Mouse (Mus musculus) CH12.LX (cell line): ENCODE data around the gene Mllt3. TPM values are rescaled to one million over a fixed set of nuclear protein-coding genes. Genes with fewer than 3 reads are reported as not detected.

ENCODE experiments used
- DNase-seq: peaks from one replicate; pipeline ENCODE4 v3.0.0-alpha.2; 2013; ENCODE audit errors: extremely low read depth
- H3K27ac ChIP-seq: 2 replicates; pipeline ENCODE4 v1.5.1; 2012; ENCODE audit warnings: low read depth, mild to moderate bottlenecking, control low read depth, moderate library complexity; ENCODE audit not compliant: insufficient read depth
- H3K27me3 ChIP-seq: replicated peaks from 2 replicates; pipeline ENCODE3; 2012; ENCODE audit warnings: inconsistent platforms
- H3K36me3 ChIP-seq, 2 experiments: replicated peaks in 1 of 2; 2 replicates each; pipeline versions ENCODE3 to v1.6.1; 2012; ENCODE audit warnings: inconsistent platforms in 1 of 2, low read length in 1 of 2, mild to moderate bottlenecking in 1 of 2, mixed read lengths in 1 of 2, moderate library complexity in 1 of 2; ENCODE audit not compliant: control insufficient read depth in 1 of 2, insufficient read depth in 1 of 2
- H3K4me1 ChIP-seq, 2 experiments: 2 replicates each; pipeline ENCODE4 v1.6.1; 2012; ENCODE audit warnings: inconsistent platforms in 1 of 2, moderate library complexity in 1 of 2; ENCODE audit not compliant: insufficient read depth in 2 of 2, control insufficient read depth in 1 of 2
- H3K4me2 ChIP-seq: 2 replicates; pipeline ENCODE4 v1.6.1; 2012; ENCODE audit warnings: low read depth, mild to moderate bottlenecking, control low read depth; ENCODE audit not compliant: poor library complexity, insufficient read depth, severe bottlenecking
- H3K4me3 ChIP-seq, 3 experiments: fragments of 150-350 bp in 1 of 3; sonication (generic) in 1 of 3; replicated peaks in 1 of 3; 2 replicates each; pipeline versions ENCODE3 to v1.5.1; 2011 to 2012; ENCODE audit warnings: low read depth in 2 of 3, low read length in 2 of 3, mild to moderate bottlenecking in 2 of 3, moderate library complexity in 2 of 3, control low read depth in 1 of 3, improper control_type of control experiment in 1 of 3, inconsistent platforms in 1 of 3, mixed read lengths in 1 of 3; ENCODE audit not compliant: poor library complexity in 1 of 3
- H3K79me2 ChIP-seq: replicated peaks from 2 replicates; pipeline ENCODE4 v1.6.1; 2012; ENCODE audit warnings: mild to moderate bottlenecking, moderate library complexity; ENCODE audit not compliant: control insufficient read depth, poor library complexity, insufficient read depth, severe bottlenecking; ENCODE audit errors: extremely low read depth
- H3K9ac ChIP-seq: 2 replicates; pipeline ENCODE4 v1.6.1; 2012; ENCODE audit warnings: low read depth, mild to moderate bottlenecking, control low read depth, moderate library complexity; ENCODE audit not compliant: insufficient read depth
- H3K9me3 ChIP-seq: replicated peaks from 2 replicates; pipeline ENCODE3; 2012; ENCODE audit warnings: low read length, inconsistent platforms, mixed read lengths
- BHLHE40 ChIP-seq: IDR thresholded peaks from 2 replicates; pipeline ENCODE4 v1.6.1; 2011; ENCODE audit warnings: mild to moderate bottlenecking, low read depth, low read length, improper control_type of control experiment
- CHD1 ChIP-seq: IDR thresholded peaks from 2 replicates; pipeline ENCODE4 v1.6.1; 2012; ENCODE audit warnings: low read depth, low read length, improper control_type of control experiment, inconsistent platforms
- E2F4 ChIP-seq: IDR thresholded peaks from 2 replicates; pipeline ENCODE4 v1.6.1; 2011; ENCODE audit warnings: low read depth, low read length, improper control_type of control experiment; ENCODE audit not compliant: insufficient replicate concordance
- EP300 ChIP-seq: IDR thresholded peaks from 2 replicates; pipeline ENCODE4 v1.6.1; 2011; ENCODE audit warnings: low read length, improper control_type of control experiment
- ETS1 ChIP-seq: conservative IDR thresholded peaks from 2 replicates; pipeline ENCODE4 v1.6.1; 2012; ENCODE audit warnings: low read depth, mild to moderate bottlenecking, inconsistent platforms, low read length, improper control_type of control experiment, moderate library complexity
- JUN ChIP-seq: IDR thresholded peaks from 2 replicates; pipeline ENCODE4 v1.6.1; 2011; ENCODE audit warnings: low read depth, mild to moderate bottlenecking, low read length, improper control_type of control experiment, moderate library complexity; ENCODE audit not compliant: insufficient read depth
- KAT2A ChIP-seq: IDR thresholded peaks from 2 replicates; pipeline ENCODE4 v1.6.1; 2012; ENCODE audit warnings: low read length, improper control_type of control experiment, inconsistent platforms; ENCODE audit not compliant: insufficient replicate concordance
- MAFK ChIP-seq: IDR thresholded peaks from 2 replicates; pipeline ENCODE4 v1.6.1; 2011; ENCODE audit warnings: low read length, improper control_type of control experiment; ENCODE audit not compliant: insufficient replicate concordance
- MAX ChIP-seq: IDR thresholded peaks from 2 replicates; pipeline ENCODE4 v1.6.1; 2011; ENCODE audit warnings: low read length, improper control_type of control experiment
- MAZ ChIP-seq: IDR thresholded peaks from 2 replicates; pipeline ENCODE4 v1.6.1; 2012; ENCODE audit warnings: low read depth, mild to moderate bottlenecking, inconsistent platforms, low read length, improper control_type of control experiment, moderate library complexity
- MXI1 ChIP-seq: IDR thresholded peaks from 2 replicates; pipeline ENCODE4 v1.6.1; 2011; ENCODE audit warnings: mild to moderate bottlenecking, low read depth, low read length, improper control_type of control experiment
- NELFE ChIP-seq: IDR thresholded peaks from 2 replicates; pipeline ENCODE4 v1.6.1; 2011; ENCODE audit warnings: low read depth, low read length, improper control_type of control experiment
- NRF1 ChIP-seq: IDR thresholded peaks from 2 replicates; pipeline ENCODE4 v1.6.1; 2014; ENCODE audit warnings: low read depth, mild to moderate bottlenecking, inconsistent platforms, low read length, improper control_type of control experiment, moderate library complexity
- RAD21 ChIP-seq: IDR thresholded peaks from 2 replicates; pipeline ENCODE4 v1.6.1; 2011; ENCODE audit warnings: low read depth, mild to moderate bottlenecking, low read length, improper control_type of control experiment, moderate library complexity
- TBP ChIP-seq: conservative IDR thresholded peaks from 2 replicates; pipeline ENCODE4 v1.6.1; 2011; ENCODE audit warnings: low read depth, low read length, improper control_type of control experiment
- TCF12 ChIP-seq: IDR thresholded peaks from 2 replicates; pipeline ENCODE4 v1.6.1; 2014; ENCODE audit warnings: low read depth, mild to moderate bottlenecking, inconsistent platforms, low read length, improper control_type of control experiment
- UBTF ChIP-seq: IDR thresholded peaks from 2 replicates; pipeline ENCODE4 v1.6.1; 2012; ENCODE audit warnings: low read depth, mild to moderate bottlenecking, inconsistent platforms, low read length, improper control_type of control experiment, moderate library complexity
- USF2 ChIP-seq: conservative IDR thresholded peaks from 2 replicates; pipeline ENCODE4 v1.6.1; 2011; ENCODE audit warnings: low read depth, low read length, improper control_type of control experiment
- ZKSCAN1 ChIP-seq: IDR thresholded peaks from 2 replicates; pipeline ENCODE4 v1.6.1; 2012; ENCODE audit warnings: low read depth, inconsistent platforms, low read length, improper control_type of control experiment, borderline replicate concordance
- ZMIZ1 ChIP-seq: IDR thresholded peaks from 2 replicates; pipeline ENCODE4 v1.6.1; 2012; ENCODE audit warnings: low read depth, mild to moderate bottlenecking, inconsistent platforms, low read length, improper control_type of control experiment
- ZNF384 ChIP-seq: IDR thresholded peaks from 2 replicates; pipeline ENCODE4 v1.6.1; 2012; ENCODE audit warnings: low read depth, low read length, improper control_type of control experiment, inconsistent platforms
- dilution Hi-C: fragments of 300-500 bp; cut with MboI; formaldehyde crosslinking; loops from 2 replicates; pipeline ENCODE4 v1.14.3; 2020; ENCODE audit warnings: low sequenced_read_pairs; ENCODE audit not compliant: extremely low pct_unique_long_range_greater_than_20kb, extremely low pct_ligation_motif_present
- in situ Hi-C: fragments of 300-500 bp; cut with MboI; formaldehyde crosslinking; loops from 3 replicates; pipeline ENCODE4 v1.14.3; 2019; ENCODE audit warnings: low sequenced_read_pairs, low pct_ligation_motif_present, low pct_unique_long_range_greater_than_20kb, mixed read lengths
- polyA plus RNA-seq: library from polyadenylated mRNA; unstranded; fragments of >175 nt; gene quantifications from 2 replicates; pipeline ENCODE4 v1.2.1, GENCODE M21; 2012; ENCODE audit warnings: low read depth; ENCODE audit not compliant: insufficient read length
- total RNA-seq, 2 experiments: library from RNA; depleted of rRNA; stranded (reverse); fragments of 300-350 nt in 1 of 2; fragments of >200 nt in 1 of 2; gene quantifications; 2 replicates each; pipeline ENCODE4 v1.2.3; 2012 to 2014

Mllt3 gene
- total and polyA plus RNA-seq, 3 experiments, result 8.3 to 20.9 (median 10.1) TPM

DNA sequence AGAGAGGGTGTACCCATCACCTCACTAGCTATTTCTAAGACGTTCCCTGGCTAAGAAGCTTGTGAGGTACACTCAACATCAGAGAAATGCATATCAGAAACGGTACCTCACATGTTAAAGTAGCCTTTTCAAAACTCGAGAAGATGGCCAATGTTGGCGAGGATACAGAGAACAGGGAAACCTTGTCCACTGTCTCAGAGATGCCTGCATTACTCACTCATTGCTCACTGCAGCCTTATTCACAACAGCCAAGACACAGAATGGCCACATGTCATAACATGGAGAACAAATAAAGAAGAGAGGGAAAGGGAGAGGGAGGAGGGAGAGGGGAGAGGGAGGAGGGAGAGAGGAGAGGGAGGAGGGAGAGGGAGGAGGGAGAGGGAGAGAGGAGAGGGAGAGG lies 47.9 kb downstream of the Mllt3 start:
- no peak overlapping the region for H3K27ac ChIP-seq
- no peak for DNase-seq
- H3K9ac ChIP-seq, result no peak overlapping the region
- no peaks in the 10 kb centered on the region for H3K9me3 ChIP-seq
- no peak overlapping the region for H3K4me3 ChIP-seq
- peaks cover 0 to 5% of the 10 kb centered on the region in 2 experiments; a peak in 2 of 4 replicates for H3K4me1 ChIP-seq
- H3K27me3 ChIP-seq, result no peaks in the 10 kb centered on the region
- H3K4me2 ChIP-seq, result no peak overlapping the region
- dilution Hi-C loops, result no loop called here
- TF ChIP-seq RAD21, result no peak
- no peak for TF ChIP-seq E2F4
- no peak for TF ChIP-seq EP300
- TF ChIP-seq CHD1, result no peak
- H3K36me3 ChIP-seq, result peaks cover 0 to 3% of the 10 kb centered on the region in 2 experiments
- no peaks in the 10 kb centered on the region for H3K79me2 ChIP-seq
- in situ Hi-C loops, result no loop called here

DNA sequence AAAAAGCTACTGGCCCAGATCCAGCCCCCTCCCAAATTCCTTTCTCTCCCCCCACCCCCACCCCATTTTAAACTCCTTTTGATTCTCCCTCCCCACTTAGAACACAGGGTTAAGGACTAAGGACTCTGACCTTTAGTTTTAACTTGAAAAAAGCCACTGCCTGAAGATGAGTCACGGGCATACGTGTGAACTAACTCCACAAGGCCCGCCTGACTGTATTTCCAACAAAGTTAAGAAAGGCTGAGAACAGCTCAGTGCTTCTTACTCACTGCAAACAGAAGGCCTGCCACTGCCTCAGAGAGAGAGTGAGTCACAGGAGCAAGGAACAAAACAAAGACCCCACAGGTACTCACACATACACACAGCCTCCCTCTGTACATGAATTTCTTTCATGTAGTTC lies 48.6 kb downstream of the Mllt3 start:
- no peak for DNase-seq
- TF ChIP-seq NELFE (no peak), USF2 (no peak), TBP (no peak), JUN (no peak), ETS1 (no peak), MAX (no peak), KAT2A (no peak), TCF12 (no peak), RAD21 (no peak), EP300 (no peak), BHLHE40 (no peak), NRF1 (no peak), ZNF384 (no peak), MAZ (no peak), ZKSCAN1 (no peak), MAFK (no peak), ZMIZ1 (no peak), UBTF (no peak), E2F4 (no peak), MXI1 (no peak)
- TF ChIP-seq, all 38 proteins: peak for 0
- no peaks in the 10 kb centered on the region for H3K79me2 ChIP-seq
- peaks cover 0 to 5% of the 10 kb centered on the region in 2 experiments; a peak in 2 of 4 replicates for H3K4me1 ChIP-seq
- no peak overlapping the region for H3K4me3 ChIP-seq
- dilution Hi-C loops, result no loop called here
- no peaks in the 10 kb centered on the region for H3K27me3 ChIP-seq
- H3K27ac ChIP-seq, result no peak overlapping the region
- H3K9ac ChIP-seq, result no peak overlapping the region
- in situ Hi-C loops, result no loop called here
- peaks cover 0 to 3% of the 10 kb centered on the region in 2 experiments for H3K36me3 ChIP-seq
- H3K9me3 ChIP-seq, result no peaks in the 10 kb centered on the region
- no peak overlapping the region for H3K4me2 ChIP-seq
